Mouse (Mus musculus) 416B (cell line): ENCODE results near the gene Smarca1.

Experiments used
- DNase-seq: peaks from one replicate; pipeline ENCODE4 v3.0.0; 2011; ENCODE audit warnings: low read depth

Gene Smarca1

DNA sequence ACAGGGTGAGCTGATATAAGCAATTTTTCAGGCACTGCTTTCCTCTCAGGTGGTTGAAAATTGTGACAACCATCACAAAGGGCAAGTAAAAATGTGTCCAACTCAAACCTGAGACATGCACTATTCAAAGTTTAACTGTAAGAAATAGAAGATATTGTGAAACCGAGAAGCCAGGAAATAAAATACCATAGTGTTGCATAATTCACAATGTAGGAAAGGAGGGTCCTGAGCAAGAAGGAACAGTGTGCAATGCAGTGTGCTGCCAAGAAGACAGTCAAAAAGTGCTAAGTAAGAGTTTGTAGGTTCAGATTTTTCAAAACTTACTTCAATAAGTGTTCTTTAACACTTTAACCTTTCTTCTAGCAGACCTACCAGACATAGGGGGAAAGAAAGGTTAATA is 128.3 kb downstream of the Smarca1 start:
- peak; percentile 7 for DNase-seq

GRCm38 (mm10) chrX:47760212-47760611 is 132.6 kb downstream of the Smarca1 start:
- DNase-seq = no peak
